Mouse (Mus musculus): ENCODE measurements around the gene Pipox.

The Pipox gene

GRCm38 (mm10) chr11:77893787-77894718, at the start of gene Pipox:
Pipox (minus strand) TSS chr11:77894096.
- DNase-seq (ENCODE audit: low spot score), result peak; percentile 83

GRCm38 (mm10) chr11:77942230-77942629, 48.3 kb upstream of the Pipox start:
- DNase-seq (ENCODE audit: low spot score), result no peak

DNA sequence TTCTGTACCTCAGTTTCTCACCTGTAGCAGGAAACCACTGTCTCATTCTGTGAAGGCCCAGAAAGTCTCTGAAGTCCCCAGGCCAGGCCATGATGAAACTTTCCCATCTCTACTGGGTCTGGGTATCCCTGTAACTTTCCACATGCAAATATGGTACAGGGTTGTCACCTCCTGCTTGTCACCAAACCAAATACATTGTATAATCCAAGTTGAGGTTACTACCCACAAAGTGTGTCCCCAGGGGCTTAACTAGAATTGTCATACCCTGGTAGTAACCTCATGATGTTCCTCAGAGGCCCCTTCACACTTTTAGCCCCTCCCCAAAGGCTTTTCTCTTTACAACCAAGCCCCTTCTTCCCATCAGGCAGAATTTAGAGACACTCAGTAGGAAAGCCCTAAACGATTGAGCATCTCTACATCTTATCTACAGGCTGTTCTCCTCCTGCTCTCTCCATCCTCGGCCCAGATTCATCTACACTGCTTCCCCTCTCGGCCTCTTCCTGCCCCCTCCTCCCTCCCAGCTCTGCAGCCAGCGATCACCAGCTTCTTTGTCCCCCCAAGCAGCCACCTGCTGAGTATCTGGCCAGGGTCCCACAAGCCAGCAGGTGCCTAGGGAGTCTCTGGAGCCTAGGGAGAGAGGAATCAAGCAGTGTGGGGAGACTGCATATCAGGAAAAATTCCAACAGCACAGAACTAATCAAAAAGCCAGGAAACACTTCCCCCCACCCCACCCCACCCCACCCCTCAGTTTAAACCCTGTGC, 43.9 kb upstream of the Pipox start:
- DNase-seq (ENCODE audit: low spot score), result no peak

DNA sequence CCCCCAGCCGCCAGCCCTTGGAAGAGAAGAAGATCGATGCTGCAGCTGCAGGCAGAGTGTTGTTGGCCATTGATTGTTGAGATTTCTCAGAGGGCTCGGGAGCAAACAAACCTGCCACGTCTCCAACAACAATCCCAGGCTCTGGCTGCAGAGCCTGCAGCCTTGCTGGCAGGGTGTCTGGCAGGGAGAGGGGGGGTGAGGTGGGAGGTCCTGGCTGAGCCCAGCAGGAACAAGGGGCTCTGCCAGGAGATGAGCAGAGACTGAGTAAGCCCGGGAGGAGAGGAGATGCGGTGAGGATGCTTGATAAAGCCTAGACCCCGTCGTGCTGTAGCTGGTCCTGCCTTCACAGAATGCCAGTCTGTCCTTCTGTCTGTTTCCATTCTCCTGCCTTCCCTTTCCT, 43.0 kb upstream of the Pipox start:
- no peak for DNase-seq (ENCODE audit: low spot score)

DNA sequence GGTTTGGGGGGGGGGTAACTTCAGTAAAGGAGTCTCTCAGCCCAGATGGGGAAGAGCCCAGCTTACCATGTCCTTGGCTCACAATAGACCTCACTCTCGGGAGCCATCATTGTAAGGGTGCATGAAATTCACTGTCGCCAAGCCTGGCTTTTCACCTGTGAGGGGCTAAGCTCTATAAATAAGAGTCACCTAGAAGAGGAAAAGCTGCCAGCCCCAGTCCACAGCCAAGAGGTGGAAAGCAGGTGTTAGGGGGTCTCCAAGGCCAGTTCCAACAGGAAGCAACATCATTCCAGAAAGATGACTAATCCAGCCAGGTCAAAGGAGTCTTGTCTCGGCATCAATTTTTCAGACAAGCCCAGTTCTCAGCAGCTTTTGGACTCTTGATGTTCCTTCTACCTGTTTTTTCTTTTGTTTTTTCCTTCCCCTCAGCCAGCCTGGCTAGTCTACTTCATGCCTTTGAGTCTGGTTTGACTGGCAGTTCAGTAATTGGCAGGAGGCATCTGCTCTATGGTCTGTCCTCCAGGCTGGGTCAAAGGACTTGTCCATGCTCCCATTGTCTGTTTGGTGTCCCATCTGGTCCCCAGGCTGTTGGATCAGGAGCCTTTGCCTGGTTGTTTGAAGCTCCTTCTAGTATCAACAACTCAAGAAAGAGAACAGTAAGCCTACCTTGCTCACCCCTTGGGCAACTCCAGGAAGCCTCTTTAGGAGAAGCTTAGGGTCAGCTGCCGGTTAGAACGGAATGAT, 40.8 kb upstream of the Pipox start:
- no peak for DNase-seq (ENCODE audit: low spot score)

DNA sequence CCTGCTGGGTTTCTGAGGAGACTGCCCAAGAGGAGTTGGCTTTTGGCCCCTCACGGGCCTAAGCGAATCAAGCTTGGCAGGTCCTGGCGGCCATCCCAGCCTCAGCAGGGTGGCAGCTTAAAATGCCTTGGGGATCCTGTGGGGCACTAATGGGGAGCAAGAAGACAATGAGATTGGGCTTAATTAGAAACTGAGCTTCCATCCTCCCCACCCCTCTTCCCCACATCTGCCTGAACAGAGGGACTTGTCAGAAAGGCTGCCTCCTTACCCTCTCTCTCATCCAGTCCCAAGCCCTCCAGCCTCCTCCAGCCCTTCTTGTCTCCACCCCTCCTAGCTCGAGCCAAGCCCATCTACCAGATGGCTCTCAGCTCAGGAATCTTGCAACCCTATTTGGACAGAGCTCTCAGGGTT, 40.2 kb upstream of the Pipox start:
- no peak for DNase-seq (ENCODE audit: low spot score)

GRCm38 (mm10) chr11:77932576-77932975, 38.7 kb upstream of the Pipox start:
- DNase-seq (ENCODE audit: low spot score), result no peak

DNA sequence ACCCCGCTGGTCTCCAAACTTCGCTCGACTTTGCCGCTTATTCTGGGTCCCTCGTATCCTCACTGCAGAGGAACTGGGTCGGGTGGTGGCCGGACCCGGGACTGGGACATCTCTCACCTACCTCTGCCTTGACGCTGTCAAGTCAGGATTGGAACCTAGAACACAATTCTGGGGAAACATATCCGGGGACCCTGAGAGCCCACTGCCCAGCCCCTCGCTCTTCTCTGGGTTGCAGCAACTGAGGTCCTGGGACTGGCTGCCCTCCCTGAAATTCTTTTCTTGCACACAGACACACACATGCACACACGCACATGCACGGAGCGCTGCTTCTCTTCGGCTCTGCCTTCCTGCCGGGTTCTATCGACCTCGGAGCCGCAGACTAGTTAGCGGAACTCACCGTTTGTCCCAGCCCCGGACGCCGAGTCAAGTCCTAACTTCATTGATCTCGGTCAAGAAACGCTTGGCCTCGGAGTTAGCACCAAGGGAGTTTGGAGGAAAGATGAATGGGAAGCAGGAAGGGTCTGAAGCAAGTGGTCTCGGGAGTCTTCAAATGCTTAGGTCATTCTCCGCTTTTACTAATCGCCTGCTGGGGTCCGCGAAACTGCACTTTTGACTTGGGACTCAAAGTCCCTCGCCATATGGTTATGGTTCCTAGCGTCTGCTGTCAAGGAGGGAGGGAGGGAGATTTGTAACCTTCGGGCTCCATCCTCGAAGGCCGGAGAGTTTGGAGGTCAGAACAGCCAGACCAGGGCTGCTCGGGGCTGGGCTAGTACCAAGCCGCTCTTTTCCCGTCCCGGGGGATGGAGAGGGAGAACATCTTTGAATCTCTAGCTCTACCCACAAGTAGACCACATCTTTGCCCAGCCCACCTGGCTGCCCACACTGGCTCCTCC, 37.9 kb upstream of the Pipox start:
- peak; percentile 42 for DNase-seq (ENCODE audit: low spot score)

DNA sequence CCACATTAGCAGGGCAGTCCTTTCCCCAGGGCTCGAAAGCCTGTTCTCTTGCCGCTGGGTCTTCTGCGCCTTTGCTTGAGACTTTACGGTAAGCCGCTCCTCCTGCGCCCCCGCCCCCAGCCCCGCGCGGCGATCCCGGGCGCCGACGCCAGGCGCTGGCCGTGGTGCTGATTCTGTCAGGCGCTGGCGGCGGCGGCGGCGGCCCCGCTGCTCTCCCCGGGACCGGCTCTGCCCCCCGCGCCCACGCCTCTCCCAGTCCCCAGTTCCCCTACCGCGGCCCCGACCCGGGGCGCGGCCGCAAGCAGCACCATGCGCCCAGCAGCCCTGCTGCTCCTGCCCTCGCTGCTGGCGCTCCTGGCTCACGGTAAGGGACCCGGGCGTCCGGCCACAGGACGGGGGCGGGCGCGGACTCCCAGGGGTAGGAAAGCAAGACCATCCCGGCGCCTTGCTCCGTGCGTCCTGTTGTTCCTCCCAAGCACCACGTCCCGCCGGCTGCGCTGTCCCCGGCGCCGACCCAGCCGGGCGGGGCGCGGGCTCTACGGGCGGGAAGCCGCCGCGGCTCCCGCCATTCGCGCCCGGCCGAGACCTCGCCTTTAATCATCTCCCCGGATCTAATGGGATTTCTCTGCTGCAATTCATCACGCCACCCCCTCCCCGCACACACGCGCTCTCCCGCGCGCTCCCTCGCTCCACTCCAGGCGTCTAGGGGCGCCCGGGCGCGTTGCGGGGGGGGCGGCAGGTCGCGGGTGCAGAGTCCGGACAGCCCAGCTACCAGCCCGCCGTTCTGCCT, 37.0 kb upstream of the Pipox start, which contains the start of gene Sez6:
Sez6 (plus strand) TSS at position 50 of the 790 bp plus-strand sequence.
- peak; percentile 89 for DNase-seq (ENCODE audit: low spot score)

DNA sequence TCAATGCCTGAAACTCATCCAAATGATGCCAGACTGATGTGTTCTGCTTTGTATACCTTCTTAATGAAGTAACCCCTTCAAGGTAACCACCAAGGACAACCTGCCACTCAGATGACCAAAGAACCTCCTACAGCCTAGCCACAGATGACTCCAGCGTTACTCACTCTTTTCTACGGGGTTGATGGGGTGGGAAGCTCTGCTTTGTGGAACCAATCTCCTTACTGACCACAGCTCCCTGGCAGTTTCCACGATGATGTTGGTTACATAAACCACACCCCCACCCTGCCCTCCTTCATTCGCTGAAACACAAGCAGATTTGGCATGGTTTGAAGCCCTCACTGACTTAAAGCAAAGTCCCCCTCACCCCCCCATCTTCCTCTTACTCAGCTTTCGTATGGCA, 33.9 kb upstream of the Pipox start:
- DNase-seq (ENCODE audit: low spot score), result no peak

- no peak for DNase-seq (ENCODE audit: low spot score)
These were observed 32.8 kb upstream of the Pipox start for GRCm38 (mm10) chr11:77926666-77927065.

- no peak for DNase-seq (ENCODE audit: low spot score)
These were observed 32.2 kb upstream of the Pipox start for GRCm38 (mm10) chr11:77925836-77926657.

DNA sequence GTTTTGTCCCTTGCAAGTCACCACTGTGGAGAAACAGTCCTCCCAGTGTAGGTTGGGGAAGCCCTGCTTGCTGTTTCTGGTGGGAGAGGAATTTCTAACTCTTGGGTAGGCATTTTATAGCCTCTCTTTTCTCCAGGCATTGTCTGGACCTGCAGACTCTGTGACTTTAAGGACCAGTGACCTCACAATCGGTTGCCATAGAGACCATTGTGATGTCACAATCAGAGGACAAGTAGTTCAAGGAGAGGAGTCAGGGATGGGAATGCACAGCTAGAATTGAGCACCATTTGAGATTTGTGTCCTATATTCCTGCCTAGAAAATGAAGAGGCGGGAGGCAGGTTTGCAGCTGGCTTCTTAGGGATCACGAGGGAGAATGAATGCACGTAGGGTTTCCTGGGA, 29.4 kb upstream of the Pipox start:
- DNase-seq (ENCODE audit: low spot score), result no peak

DNA sequence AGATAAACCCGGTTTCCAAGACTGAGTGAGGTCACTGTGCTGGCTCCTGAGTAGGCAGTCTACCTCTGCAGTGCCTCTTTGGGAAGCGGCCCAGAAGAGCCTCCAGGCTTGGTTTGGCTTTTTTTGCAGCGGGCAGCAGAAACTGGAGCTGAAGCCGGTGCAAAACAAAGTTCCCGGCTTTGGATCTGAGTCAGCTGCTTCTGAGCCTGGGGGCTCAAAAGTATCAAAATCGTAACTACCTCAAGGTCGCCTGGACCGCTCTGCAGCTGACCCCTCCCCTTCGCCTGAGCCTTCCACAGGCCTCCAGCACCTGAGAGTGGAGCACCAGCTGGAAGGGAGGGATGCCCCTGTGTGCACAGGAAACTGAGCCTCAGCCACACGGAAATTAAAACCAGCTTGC, 23.3 kb upstream of the Pipox start:
- DNase-seq (ENCODE audit: low spot score), result peak; percentile 64

- no peak for DNase-seq (ENCODE audit: low spot score)
These were observed 22.8 kb upstream of the Pipox start for GRCm38 (mm10) chr11:77916741-77917140.

DNA sequence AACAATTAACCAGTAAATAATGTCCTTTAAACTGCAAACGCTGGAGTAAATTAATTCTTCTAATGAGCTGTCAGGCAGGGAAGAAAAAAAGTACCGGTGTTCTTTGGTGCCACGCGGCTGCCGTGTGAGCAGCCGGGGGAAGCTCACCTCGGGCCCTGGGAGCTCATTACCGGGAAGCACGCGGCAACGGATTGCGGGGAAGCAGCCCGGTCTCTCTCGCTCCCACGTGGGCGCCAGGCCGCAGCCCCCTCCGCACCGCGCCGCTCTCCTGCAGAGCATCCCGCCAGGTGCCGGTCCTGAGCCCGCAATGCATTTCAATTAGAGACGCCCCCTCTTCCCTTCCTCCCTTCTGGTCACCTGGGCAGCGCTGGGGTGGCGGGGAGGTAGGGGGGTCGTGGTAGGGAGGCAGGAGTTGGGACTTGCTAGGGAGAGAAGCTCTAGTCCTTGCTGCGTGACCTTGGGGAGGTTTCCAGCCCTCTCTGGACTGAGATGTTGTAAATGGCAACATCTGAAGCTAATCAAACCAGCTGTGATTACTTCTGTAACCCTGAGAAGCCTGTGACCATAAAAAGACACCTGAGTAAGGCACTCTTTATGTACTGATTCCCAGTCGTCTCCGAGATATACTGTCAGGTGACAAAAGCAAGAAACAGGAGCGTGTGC, 20.8 kb upstream of the Pipox start:
- no peak for DNase-seq (ENCODE audit: low spot score)

DNA sequence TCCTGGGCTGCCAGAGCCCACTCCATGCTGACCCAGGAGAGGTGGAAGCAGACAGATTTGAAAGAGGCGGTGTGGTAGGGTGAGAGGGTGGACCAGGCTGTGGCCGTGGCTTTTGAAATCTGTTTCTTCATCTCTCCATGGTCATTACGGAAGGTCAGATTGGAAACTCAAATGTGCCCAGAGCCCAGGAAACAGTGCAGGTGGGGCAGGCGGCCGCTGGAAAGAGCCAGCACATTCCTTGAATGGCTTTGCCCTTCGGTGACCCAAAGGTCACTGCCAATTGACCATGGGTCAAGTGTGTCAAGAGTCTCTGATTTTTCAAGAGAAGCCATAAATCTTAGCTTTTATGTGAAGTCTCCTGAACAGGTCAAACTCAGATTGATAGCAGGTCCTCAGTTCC, 19.6 kb upstream of the Pipox start:
- peak; percentile 63 for DNase-seq (ENCODE audit: low spot score)

GRCm38 (mm10) chr11:77909776-77910175, 15.9 kb upstream of the Pipox start:
- DNase-seq (ENCODE audit: low spot score), result no peak

DNA sequence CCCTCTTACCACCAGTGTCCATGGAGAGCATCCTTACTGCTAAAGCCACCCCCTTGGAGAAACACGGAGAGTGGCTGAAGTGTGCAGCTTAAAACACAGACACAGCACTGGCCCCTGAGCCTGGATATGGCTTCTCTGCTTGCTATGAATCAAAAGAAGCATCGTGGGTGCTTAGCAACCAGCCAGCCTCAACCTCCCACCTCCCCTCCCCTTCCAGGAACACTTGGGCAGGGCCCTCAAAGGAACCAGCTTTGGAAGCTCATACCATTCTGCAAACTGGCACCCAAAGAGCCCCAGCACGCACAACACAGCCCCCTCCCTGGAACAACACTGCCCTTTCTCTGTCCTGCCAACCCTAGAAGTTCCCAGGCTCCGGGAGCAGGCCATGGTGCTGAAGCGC, 15.5 kb upstream of the Pipox start:
- no peak for DNase-seq (ENCODE audit: low spot score)
